Mouse (Mus musculus) neural tube, embryonic 12.5 days (tissue): ENCODE data around the gene Ffar3. TPM values are rescaled to one million over a fixed set of nuclear protein-coding genes. Genes with fewer than 3 reads are reported as not detected.
A peak's percentile ranks its signal among the peaks of the same experiment; 100 is the strongest.

ENCODE experiments used
- ATAC-seq: fragments of 200-750 bp; cut with Nextera tagmentation; 2 replicates; pipeline ENCODE4 v1.8.0; 2017; ENCODE audit warnings: low read depth, mild to moderate bottlenecking, moderate TSS enrichment, moderate library complexity; ENCODE audit not compliant: low FRiP score
- H3K27ac ChIP-seq: fragments of 300-500 bp; sonication (generic); 2 replicates; pipeline ENCODE4 v1.5.1; 2016
- H3K27me3 ChIP-seq: fragments of 300-500 bp; sonication (generic); replicated peaks from 2 replicates; pipeline ENCODE4 v1.6.1; 2016; ENCODE audit warnings: mild to moderate bottlenecking
- H3K36me3 ChIP-seq: fragments of 300-500 bp; sonication (generic); 2 replicates; pipeline ENCODE4 v1.6.1; 2016; ENCODE audit warnings: mild to moderate bottlenecking
- H3K4me1 ChIP-seq: fragments of 300-500 bp; sonication (generic); 2 replicates; pipeline ENCODE4 v1.6.1; 2016
- H3K4me2 ChIP-seq: fragments of 300-500 bp; sonication (generic); replicated peaks from 2 replicates; pipeline ENCODE4 v1.6.1; 2016; ENCODE audit warnings: mild to moderate bottlenecking
- H3K4me3 ChIP-seq: fragments of 300-500 bp; sonication (generic); 2 replicates; pipeline ENCODE4 v1.5.1; 2016
- H3K9ac ChIP-seq: fragments of 300-500 bp; sonication (generic); 2 replicates; pipeline ENCODE4 v1.6.1; 2016; ENCODE audit warnings: mild to moderate bottlenecking
- H3K9me3 ChIP-seq: fragments of 300-500 bp; sonication (generic); 2 replicates; pipeline ENCODE4 v1.6.1; 2016; ENCODE audit warnings: mild to moderate bottlenecking
- WGBS: fragments of 180-500 bp; shearing (Covaris S2); methylation state at CpG from one replicate; pipeline ENCODE4 v1.1.7; 2016; 5-methylcytosine and 5-hydroxymethylcytosine counted together
- polyA plus RNA-seq: library from polyadenylated mRNA; unstranded; fragments of >200 nt; fragmentation: Nextera tagmentation; extraction: Ambion mirVana; gene quantifications from 2 replicates; pipeline ENCODE4 v1.2.1, GENCODE M21; 2016

Gene Ffar3
- polyA plus RNA-seq, 1 experiment from 2014 or later, result not detected

DNA sequence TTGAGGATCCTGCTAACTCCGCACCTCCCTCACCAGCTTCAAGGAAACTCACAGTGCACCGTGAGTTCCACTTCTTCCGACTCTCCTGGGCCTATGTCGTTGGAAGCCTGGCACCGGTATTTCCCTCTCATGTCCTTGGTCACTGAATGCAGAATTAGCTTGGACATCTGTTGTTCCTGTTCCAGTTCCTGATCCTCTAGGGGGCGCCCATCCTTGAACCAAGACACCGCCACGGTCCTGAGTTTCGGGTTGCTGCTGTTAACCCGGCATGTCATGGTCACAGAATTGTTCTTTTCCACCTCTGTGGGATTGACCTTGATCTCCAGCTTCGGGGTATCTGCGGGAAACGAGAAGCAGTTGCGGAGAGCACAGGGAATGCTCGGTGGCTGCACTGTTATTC lies 17.1 kb upstream of the Ffar3 start:
- H3K27ac ChIP-seq, result no peak overlapping the region
- H3K9ac ChIP-seq, result no peak overlapping the region
- peaks cover 3% of the 10 kb centered on the region; the same call in 1 of the 2 replicates for H3K4me1 ChIP-seq
- WGBS, result 26% methylated on average over 15 of the region's 15 CpGs
- no peak for ATAC-seq
- no peaks in the 10 kb centered on the region; the same call in 1 of the 2 replicates for H3K27me3 ChIP-seq
- H3K4me2 ChIP-seq, result peak overlapping the region; percentile 31; the same call in 1 of the 2 replicates
- no peaks in the 10 kb centered on the region for H3K36me3 ChIP-seq
- H3K9me3 ChIP-seq, result no peaks in the 10 kb centered on the region
- no peak overlapping the region for H3K4me3 ChIP-seq

DNA sequence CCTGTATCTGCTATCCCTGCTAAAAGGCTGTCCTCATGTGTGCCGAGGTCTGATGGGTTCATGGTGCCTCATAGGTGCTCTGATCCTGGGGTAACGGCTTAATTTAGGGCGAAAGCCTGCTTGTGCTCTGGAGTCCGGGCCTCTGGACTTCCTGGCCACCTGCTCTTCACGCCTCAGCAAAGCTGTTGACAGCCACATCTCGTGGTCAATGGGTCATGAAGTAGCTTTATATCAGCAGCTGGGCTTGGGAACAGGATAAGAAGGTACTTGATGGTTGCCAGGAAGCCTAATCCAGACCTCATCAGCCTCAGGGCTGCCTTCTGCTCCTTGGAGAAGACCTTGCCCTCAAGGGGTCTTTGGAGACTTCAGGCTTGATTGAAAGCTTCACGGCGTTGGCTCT lies 7.4 kb upstream of the Ffar3 start:
- Histone ChIP-seq H3K27ac (no peak overlapping the region), H3K9me3 (no peaks in the 10 kb centered on the region), H3K27me3 (no peaks in the 10 kb centered on the region), H3K36me3 (no peaks in the 10 kb centered on the region), H3K4me2 (no peak overlapping the region), H3K4me1 (no peaks in the 10 kb centered on the region), H3K4me3 (no peak overlapping the region), H3K9ac (no peak overlapping the region)
- ATAC-seq, result no peak
- WGBS, result 79% methylated on average over 8 of the region's 8 CpGs

DNA sequence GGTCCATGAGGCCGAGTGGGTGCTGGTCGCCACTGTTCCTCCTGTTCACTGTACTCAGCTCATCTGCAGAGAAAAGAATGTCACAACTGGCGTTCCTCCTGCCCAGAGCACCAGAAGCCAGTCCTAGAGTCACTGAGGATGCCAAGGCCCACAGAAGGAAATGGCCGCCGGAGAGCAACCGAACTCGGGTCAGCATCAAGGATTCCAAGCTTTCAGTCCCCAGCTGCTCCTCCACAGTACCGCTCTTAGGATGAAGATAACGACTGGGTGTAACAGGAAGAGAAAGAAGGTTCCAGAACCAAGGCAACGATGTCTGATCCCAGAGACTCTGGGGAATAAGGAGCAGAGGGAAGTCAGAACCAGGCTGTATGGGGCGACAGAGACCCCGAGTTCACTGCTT lies 5.5 kb upstream of the Ffar3 start, which contains the start of gene Ffar1:
TSS of gene Ffar1 (minus strand) at position 101 of the 400 bp plus-strand sequence.
- no peak within 1 kb of the TSS for H3K27ac ChIP-seq
- no peaks in the 10 kb centered on the region for H3K4me1 ChIP-seq
- H3K4me3 ChIP-seq, result no peak within 1 kb of the TSS
- no peaks in the 10 kb centered on the region for H3K36me3 ChIP-seq
- 89% methylated on average over 12 of the region's 12 CpGs for WGBS
- no peak for ATAC-seq
- no peaks in the 10 kb centered on the region for H3K9me3 ChIP-seq
- peak within 1 kb of the TSS; percentile 6; the same call in 1 of the 2 replicates for H3K9ac ChIP-seq
- H3K27me3 ChIP-seq, result no peaks in the 10 kb centered on the region
- H3K4me2 ChIP-seq, result 0 out of 2 replicates have a peak within 1 kb of the TSS, but pooled peaks have one; percentile 55

DNA sequence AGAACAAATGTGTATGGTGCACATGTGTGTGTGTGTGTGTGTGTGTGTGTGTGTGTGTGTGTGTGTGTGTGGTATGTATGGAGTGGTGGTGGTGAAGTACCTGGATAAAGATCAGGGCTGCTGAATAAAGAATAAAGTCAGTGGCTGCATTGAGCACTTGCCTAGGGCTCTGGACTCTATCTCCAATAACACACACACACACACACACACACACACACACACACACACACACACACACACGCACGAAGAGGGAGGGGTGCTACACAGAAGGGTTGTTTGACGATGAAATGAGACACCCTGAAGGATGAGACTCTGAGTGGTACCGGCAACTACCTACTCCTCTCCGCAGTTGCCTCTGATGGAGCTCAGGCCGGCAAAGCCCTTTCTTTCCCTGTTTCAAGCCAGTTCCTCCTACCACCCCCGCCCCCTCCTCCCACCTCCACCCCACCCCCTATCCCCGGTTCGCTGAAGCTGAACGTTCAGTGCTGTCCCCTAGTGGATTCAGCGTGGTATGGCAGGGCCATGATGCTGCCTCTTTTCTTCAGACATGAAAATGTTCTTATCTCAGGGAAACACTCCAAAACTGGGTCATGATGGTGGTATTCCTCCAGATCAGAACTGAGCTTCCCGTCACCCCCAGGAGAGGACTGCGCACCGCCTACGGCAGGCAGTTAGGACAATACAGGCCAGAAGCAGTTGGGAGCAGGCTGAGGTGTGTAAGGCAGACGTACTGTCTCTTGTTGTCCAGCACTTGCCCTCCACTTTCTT lies 3.8 kb upstream of the Ffar3 start:
- H3K4me3 ChIP-seq, result peak overlapping the region; percentile 15; the same call in 1 of the 2 replicates
- no peaks in the 10 kb centered on the region for H3K9me3 ChIP-seq
- H3K4me2 ChIP-seq, result peak overlapping the region; percentile 55
- 11% methylated on average over 14 of the region's 16 CpGs for WGBS
- H3K27ac ChIP-seq, result no peak overlapping the region
- no peaks in the 10 kb centered on the region; the same call in 1 of the 2 replicates for H3K27me3 ChIP-seq
- no peaks in the 10 kb centered on the region for H3K4me1 ChIP-seq
- H3K36me3 ChIP-seq, result no peaks in the 10 kb centered on the region
- 0 out of 2 replicates have a peak overlapping the region, but pooled peaks have one; percentile 29 for H3K9ac ChIP-seq
- peak; percentile 69 for ATAC-seq

- Histone ChIP-seq H3K9me3 (no peaks in the 10 kb centered on the region), H3K9ac (no peak overlapping the region), H3K4me3 (no peak overlapping the region), H3K4me1 (no peaks in the 10 kb centered on the region), H3K4me2 (peak overlapping the region; percentile 55; the same call in 1 of the 2 replicates), H3K36me3 (no peaks in the 10 kb centered on the region), H3K27me3 (no peaks in the 10 kb centered on the region; the same call in 1 of the 2 replicates), H3K27ac (no peak overlapping the region)
- 0 out of 2 replicates have a peak, but pooled peaks have one; percentile 35 for ATAC-seq
These were observed 3.3 kb upstream of the Ffar3 start for GRCm38 (mm10) chr7:30859290-30859634.

DNA sequence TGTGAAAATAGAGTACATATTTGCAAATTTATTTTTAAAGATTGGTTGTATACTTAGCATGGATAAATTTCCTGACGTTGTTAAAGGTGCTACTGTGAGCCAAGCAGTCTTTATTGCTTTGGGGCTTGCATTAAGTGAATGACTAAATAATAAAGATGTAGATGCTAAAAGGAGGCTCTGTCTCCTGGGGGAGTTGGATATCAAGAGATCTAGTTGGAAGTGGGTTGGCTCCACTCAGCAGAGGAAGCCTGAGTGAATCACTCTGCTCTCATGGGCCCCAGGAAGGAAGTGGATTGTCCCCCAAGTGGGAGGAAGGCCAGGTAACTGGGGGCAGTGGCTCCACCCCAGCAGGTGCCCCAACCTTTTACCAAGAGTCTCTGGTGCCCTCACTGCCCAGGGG lies 1.8 kb upstream of the Ffar3 start:
- Histone ChIP-seq H3K27me3 (no peaks in the 10 kb centered on the region; the same call in 1 of the 2 replicates), H3K4me2 (no peak overlapping the region), H3K4me3 (no peak overlapping the region), H3K27ac (no peak overlapping the region), H3K9me3 (no peaks in the 10 kb centered on the region), H3K9ac (no peak overlapping the region), H3K4me1 (no peaks in the 10 kb centered on the region), H3K36me3 (no peaks in the 10 kb centered on the region)
- 80% methylated on average over 1 of the region's 1 CpGs for WGBS
- no peak for ATAC-seq

- no peak overlapping the region for H3K4me3 ChIP-seq
- no peak overlapping the region for H3K9ac ChIP-seq
- H3K4me1 ChIP-seq, result no peaks in the 10 kb centered on the region
- no peaks in the 10 kb centered on the region; the same call in 1 of the 2 replicates for H3K27me3 ChIP-seq
- H3K9me3 ChIP-seq, result no peaks in the 10 kb centered on the region
- H3K36me3 ChIP-seq, result no peaks in the 10 kb centered on the region
- H3K4me2 ChIP-seq, result no peak overlapping the region
- no peak for ATAC-seq
- WGBS, result 88% methylated on average over 1 of the region's 1 CpGs
- no peak overlapping the region for H3K27ac ChIP-seq
These were observed 4.6 kb downstream of the Ffar3 start for GRCm38 (mm10) chr7:30851421-30851820.

- Histone ChIP-seq H3K4me3 (no peak overlapping the region), H3K4me1 (peaks cover 20% of the 10 kb centered on the region), H3K36me3 (no peaks in the 10 kb centered on the region), H3K27ac (no peak overlapping the region), H3K9ac (no peak overlapping the region), H3K4me2 (no peak overlapping the region), H3K27me3 (no peaks in the 10 kb centered on the region), H3K9me3 (no peaks in the 10 kb centered on the region)
- no peak for ATAC-seq
- 74% methylated on average over 6 of the region's 6 CpGs for WGBS
These were observed 8.0 kb downstream of the Ffar3 start for GRCm38 (mm10) chr7:30847934-30848333.

DNA sequence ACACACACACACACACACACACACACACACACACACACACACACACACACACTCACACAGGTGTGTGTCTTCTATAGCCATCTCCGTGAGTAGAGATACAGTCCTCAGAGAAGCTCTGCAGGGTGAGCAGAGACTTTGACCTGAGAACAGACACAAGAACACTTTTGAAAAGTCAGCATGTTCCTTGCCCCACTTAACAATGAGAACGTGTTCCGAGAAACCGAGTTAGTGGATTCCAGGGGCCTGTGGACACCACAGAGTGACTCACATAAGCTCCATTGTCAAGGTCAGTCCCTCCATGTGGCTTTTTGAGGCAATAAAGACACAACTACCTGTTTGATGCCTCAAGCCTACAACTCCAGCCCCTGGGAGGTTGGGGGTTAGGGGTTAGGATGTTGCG lies 8.6 kb downstream of the Ffar3 start:
- WGBS, result 77% methylated on average over 5 of the region's 5 CpGs

DNA sequence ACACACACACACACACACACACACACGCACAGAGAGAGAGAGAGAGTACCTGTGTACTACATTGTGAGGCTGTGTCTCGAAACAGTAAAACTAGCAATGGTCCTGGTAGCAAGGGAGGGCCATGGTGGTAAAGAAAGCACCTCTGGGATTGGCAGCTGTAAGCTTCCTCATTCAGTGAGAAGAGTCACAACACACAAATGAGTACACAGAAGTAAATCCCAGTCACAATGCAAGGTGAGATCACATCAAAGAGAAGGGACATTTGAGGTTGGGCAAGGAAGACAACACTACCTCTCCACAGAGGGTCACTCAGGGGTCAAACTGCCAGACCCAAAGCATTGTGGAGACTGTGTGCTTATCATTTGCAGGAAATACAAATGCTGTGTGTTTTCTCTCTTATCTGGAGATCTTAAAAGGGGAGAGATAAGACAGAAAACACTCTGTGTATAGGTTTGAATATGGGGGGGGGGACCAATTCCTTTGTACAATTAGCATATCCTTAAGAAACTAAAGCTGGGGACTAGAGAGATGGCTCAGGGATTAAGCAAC lies 9.4 kb downstream of the Ffar3 start:
- H3K4me3 ChIP-seq, result no peak overlapping the region
- no peak overlapping the region for H3K4me2 ChIP-seq
- H3K36me3 ChIP-seq, result no peaks in the 10 kb centered on the region
- H3K9ac ChIP-seq, result no peak overlapping the region
- no peaks in the 10 kb centered on the region for H3K9me3 ChIP-seq
- no peak for ATAC-seq
- peaks cover 20% of the 10 kb centered on the region for H3K4me1 ChIP-seq
- no peaks in the 10 kb centered on the region for H3K27me3 ChIP-seq
- no peak overlapping the region for H3K27ac ChIP-seq
- WGBS, result 75% methylated on average over 2 of the region's 2 CpGs

More for the DNA sequence above, 8.6 kb downstream of the Ffar3 start:
- Histone ChIP-seq H3K9me3 (no peaks in the 10 kb centered on the region), H3K4me1 (peaks cover 20% of the 10 kb centered on the region), H3K4me2 (no peak overlapping the region), H3K36me3 (no peaks in the 10 kb centered on the region), H3K4me3 (no peak overlapping the region), H3K27me3 (no peaks in the 10 kb centered on the region), H3K9ac (no peak overlapping the region), H3K27ac (no peak overlapping the region)
- no peak for ATAC-seq

- Histone ChIP-seq H3K36me3 (no peaks in the 10 kb centered on the region), H3K9me3 (no peaks in the 10 kb centered on the region), H3K4me3 (no peak overlapping the region), H3K4me2 (no peak overlapping the region), H3K27me3 (no peaks in the 10 kb centered on the region), H3K4me1 (peaks cover 20% of the 10 kb centered on the region), H3K9ac (no peak overlapping the region), H3K27ac (0 out of 2 replicates have a peak overlapping the region, but pooled peaks have one; percentile 20)
- whole genome bisulfite sequencing, result 19% methylated on average over 7 of the region's 7 CpGs
- ATAC-seq, result peak; percentile 83
These were observed 11.2 kb downstream of the Ffar3 start for GRCm38 (mm10) chr7:30844676-30845297.

DNA sequence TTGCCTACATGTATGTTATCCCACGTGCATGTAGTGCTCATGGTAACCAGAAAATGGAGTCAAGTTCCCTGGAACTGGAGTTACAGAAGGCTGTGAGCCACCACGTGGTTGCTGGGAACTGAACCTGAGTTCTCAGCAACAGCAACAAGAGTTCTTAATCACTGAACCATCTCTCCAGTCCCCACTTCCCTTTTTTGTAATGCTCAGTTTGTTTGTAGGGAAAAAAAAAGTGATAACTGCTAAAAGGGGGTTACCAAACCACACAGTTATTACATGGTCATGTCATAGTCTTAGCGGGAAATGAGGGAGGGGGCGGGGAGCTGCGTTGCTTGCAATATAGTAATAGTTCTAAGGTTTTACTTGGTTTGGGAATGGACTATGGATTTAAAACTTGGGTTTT lies 13.9 kb downstream of the Ffar3 start:
- no peaks in the 10 kb centered on the region for H3K27me3 ChIP-seq
- WGBS, result 91% methylated on average over 5 of the region's 5 CpGs
- ATAC-seq, result no peak

More for the DNA sequence above, 13.9 kb downstream of the Ffar3 start:
- Histone ChIP-seq H3K9ac (no peak overlapping the region), H3K27ac (no peak overlapping the region), H3K4me2 (no peak overlapping the region), H3K36me3 (no peaks in the 10 kb centered on the region), H3K9me3 (no peaks in the 10 kb centered on the region), H3K4me1 (peaks cover 20% of the 10 kb centered on the region), H3K4me3 (no peak overlapping the region)
